Mouse (Mus musculus) spleen, postnatal 36 days (tissue): ENCODE results near the gene Ifnz.
A peak's percentile ranks its signal among the peaks of the same experiment; 100 is the strongest.
"Not testable (repeated sequence)": the region's sequence is repeated elsewhere in the genome, so short reads cannot be mapped to it uniquely, and the experiment has no call there.

Experiments
- DNase-seq, 2 experiments: peaks; one replicate each; pipeline ENCODE4 v3.0.0; 2022; ENCODE audit warnings: low spot score in 2 of 2, mixed read lengths in 1 of 2

Gene Ifnz

GRCm38 (mm10) chr4:88781831-88782230, at the start of gene Ifnz:
Gene Ifnz, plus strand, starts transcription at chr4:88782131.
- not testable (repeated sequence) for DNase-seq

DNA sequence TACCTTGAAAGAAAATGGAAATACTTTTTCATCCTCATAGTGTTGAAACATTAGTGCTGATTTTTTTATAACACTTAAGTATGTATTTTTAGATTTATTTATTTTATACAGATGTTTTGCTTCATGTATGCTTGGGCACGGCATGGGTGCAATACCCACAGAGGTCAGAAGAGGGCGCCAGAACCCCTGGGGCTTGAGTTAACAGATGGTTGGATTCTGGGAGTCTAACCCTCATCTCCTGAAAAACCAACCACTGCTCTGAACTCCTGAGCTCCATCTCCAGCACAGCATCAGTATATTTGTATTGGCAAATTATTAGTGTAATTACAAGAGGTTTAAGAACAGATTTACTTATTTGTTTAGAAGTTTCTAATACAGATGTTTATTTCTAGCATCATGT, 43.5 kb upstream of the Ifnz start:
- DNase-seq, result peak; percentile 21 to 44

DNA sequence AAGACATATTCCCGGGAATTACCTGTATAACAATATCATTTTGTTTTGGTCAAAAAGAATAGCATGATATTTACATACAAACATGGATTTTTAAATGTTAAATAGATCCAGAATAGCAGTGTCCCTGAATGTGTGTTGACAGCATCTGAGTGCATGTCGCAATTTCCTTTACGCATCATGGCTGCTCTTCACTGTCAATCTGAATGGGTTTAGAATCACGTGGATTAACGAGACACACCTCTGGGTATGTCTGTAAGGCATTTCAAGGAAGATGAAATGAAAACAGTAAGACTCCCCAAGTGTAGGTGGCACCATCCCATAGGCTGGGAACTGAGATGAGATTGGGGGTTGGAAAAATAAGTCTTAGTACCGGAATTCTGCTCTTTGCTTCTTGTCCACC, 42.9 kb upstream of the Ifnz start:
- DNase-seq, result no peak

- DNase-seq, result no peak
Measured at GRCm38 (mm10) chr4:88741426-88741825, 40.5 kb upstream of the Ifnz start.

DNA sequence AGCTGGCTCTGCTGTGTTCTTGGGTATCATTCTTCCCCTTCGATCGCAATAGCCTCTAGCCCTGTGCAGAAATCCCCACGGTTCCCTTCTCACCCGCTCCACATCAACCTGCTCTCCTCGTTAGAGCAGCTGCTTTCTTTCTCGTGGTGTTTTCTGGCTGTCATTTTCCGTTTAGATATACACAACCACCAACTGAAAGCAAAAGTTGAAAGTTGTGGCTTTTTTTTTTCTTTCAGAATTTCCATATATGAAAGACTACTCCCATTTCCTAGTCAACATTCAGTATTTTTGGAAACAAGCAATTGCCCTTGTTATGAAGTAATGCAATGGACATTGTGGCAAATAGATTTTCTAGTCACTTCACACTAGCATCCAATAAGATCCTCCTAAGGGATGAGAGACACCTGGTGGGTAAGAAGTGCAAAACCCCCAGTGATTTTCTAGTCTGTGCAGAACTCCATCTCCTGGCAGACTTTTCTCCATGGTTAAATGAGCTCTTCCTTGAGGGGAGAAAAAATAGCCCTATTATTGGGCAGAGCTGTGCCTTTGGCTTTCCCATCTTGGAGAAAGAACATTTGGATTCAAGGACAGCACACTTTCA, 39.1 kb upstream of the Ifnz start:
- DNase-seq, result no peak

- DNase-seq, result no peak
Measured at GRCm38 (mm10) chr4:88744207-88744606, 37.7 kb upstream of the Ifnz start.

DNA sequence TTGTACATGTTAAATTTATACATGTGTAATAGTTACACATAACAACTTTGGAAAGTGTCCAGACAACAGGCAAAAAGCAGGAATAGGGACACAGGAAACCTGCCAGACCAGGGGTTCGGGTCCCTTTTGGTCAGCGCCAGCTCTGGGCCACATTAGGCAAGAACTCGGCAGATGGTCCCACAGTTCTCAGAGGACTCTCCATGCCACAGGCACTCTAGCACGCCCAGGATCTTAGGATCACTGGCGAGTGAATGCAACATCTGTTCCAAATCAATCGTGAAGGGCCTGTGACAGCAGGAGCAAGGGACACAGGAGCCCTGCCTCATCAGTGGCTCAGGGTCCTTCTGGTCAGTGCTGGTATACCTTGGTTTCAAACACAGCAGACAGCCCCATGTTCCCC, 32.0 kb upstream of the Ifnz start:
- no peak for DNase-seq

DNA sequence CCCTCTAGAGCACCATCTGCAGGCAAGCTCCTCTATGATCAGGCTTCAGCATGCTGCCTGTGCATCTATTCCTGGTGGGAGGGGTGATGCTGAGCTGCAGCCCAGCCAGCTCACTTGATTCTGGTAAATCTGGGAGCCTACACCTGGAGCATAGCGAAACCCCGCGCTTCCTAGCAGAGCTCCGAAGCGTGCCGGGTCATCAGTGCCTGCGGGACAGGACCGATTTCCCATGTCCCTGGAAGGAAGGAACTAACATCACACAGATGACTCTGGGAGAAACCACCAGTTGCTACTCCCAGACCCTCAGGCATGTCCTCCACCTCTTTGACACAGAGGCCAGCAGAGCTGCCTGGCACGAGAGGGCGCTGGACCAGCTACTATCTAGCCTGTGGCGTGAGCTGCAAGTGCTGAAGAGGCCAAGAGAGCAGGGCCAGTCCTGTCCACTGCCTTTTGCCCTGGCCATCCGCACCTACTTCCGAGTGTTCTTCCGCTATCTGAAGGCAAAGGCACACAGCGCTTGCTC, 27.1 kb upstream of the Ifnz start, which contains the start of gene Gm13271:
TSS of gene Gm13271 (plus strand) at position 51 of the 523 bp plus-strand sequence.
- peak; percentile 67 for DNase-seq

GRCm38 (mm10) chr4:88756581-88757513, 25.1 kb upstream of the Ifnz start:
- DNase-seq, result not testable (repeated sequence)

- peak; percentile 82 to 84 for DNase-seq
Measured at GRCm38 (mm10) chr4:88757628-88758031, 24.3 kb upstream of the Ifnz start.

DNA sequence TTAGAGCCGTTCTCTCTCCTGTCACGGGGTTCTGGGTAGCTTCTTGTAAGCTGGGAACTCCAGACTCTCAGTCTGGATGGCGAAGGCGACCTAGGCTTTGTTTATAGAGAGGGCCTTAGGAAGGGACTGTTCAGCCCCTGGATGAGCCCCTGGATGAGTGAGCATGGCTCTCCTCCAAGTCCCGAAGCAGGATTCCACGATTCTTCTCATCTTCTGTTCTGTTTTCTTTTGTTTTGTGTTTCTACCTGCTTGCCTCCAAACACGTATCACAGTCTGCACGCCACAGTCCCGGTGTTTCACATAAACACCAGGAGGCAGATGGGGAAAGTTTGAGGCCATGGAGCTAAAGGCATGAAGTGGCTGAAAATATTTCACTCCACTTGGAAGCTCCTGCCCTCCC, 23.2 kb upstream of the Ifnz start:
- not testable (repeated sequence) for DNase-seq

DNA sequence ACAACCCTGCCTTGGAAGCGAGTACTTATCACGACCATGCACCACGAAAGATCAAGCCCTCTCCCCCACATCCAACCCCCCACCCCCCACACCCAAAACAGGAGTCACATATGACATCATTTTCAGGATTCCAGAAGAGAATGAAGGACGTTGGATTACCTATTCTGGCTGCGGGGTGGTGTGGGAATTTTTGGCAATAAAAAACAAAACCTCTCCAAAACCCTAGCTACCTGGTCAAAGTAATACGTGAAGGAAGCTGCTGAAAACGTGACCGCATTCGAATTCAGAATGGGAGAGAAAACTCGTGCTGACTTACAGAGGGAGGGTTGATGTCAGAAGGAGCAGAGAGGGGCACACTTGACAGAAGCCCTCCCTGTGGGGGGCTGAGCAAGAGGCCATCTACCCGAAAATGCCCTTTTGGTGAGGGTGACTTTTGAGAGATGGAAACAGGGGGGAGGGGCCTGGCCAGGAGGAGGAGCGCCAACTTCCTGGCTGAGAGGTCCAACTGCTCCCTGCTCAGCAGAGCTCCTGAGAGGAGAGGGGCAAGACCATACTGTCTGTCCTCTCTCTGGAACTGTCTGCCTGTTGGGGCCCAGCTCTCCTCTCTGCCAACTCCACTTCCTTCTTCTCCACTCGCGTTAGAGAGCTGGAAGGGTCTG, 22.2 kb upstream of the Ifnz start, which contains the start of gene Gm13283:
TSS of gene Gm13283 (plus strand) at position 510 of the 659 bp plus-strand sequence.
- DNase-seq, result peak; percentile 23 to 41

GRCm38 (mm10) chr4:88760431-88760830, 21.5 kb upstream of the Ifnz start:
- peak; percentile 55 to 61 for DNase-seq

- peak; percentile 69 to 73 for DNase-seq
Measured at GRCm38 (mm10) chr4:88761776-88762175, 20.2 kb upstream of the Ifnz start.

DNA sequence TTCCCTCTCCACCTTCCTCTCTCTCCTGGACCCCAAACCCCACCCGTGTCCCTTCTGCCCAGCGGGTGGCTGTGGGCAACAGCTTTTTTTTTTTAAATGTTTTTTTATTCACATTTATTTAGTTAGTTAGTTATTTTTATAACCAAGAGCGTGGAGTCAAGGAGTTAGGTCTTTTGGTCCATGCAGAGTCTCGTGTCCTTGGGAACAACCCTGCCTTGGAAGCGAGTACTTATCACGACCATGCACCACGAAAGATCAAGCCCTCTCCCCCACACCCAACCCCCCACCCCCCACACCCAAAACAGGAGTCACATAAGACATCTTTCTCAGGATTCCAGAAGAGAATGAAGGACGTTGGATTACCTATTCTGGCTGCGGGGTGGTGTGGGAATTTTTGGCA, 19.6 kb upstream of the Ifnz start:
- not testable (repeated sequence) for DNase-seq

GRCm38 (mm10) chr4:88763384-88764018, 18.4 kb upstream of the Ifnz start:
- peak; percentile 19 to 28 for DNase-seq

DNA sequence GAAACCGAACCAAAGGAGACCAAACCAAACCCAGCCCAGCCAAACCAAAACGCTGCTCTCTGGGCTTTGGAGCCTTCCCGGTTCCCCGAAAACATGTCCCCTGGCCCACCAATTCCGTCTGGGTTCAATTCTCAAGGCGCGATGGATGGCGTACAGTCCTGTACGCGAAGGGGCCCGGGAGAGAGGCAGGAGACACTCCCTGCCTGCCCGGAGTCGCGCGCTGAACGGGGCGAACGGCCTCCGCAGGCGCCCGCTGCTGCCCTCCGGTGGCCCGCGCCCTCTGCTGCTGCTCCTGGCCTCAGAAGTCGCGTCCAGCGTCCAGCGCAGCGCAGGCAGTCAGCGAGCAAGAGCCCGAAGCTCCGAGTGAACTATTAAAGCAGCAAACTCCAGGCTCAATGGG, 8.4 kb upstream of the Ifnz start, which contains the start of gene Gm13290:
TSS of gene Gm13290 (plus strand) at position 301 of the 400 bp plus-strand sequence.
- DNase-seq, result not testable (repeated sequence)

DNA sequence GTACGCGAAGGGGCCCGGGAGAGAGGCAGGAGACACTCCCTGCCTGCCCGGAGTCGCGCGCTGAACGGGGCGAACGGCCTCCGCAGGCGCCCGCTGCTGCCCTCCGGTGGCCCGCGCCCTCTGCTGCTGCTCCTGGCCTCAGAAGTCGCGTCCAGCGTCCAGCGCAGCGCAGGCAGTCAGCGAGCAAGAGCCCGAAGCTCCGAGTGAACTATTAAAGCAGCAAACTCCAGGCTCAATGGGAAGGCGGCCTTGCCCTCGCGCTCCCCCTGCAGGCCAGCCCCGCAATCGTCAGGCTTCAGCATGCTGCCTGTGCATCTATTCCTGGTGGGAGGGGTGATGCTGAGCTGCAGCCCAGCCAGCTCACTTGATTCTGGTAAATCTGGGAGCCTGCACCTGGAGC, 5.3 kb upstream of the Ifnz start, which contains the start of gene Gm13289:
TSS of gene Gm13289 (plus strand) at position 301 of the 400 bp plus-strand sequence.
- DNase-seq, result not testable (repeated sequence)

DNA sequence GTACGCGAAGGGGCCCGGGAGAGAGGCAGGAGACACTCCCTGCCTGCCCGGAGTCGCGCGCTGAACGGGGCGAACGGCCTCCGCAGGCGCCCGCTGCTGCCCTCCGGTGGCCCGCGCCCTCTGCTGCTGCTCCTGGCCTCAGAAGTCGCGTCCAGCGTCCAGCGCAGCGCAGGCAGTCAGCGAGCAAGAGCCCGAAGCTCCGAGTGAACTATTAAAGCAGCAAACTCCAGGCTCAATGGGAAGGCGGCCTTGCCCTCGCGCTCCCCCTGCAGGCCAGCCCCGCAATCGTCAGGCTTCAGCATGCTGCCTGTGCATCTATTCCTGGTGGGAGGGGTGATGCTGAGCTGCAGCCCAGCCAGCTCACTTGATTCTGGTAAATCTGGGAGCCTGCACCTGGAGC, 2.4 kb upstream of the Ifnz start, which contains the start of gene Gm13272:
TSS of gene Gm13272 (plus strand) at position 301 of the 400 bp plus-strand sequence.
- not testable (repeated sequence) for DNase-seq

GRCm38 (mm10) chr4:88780320-88780719, 1.6 kb upstream of the Ifnz start:
- not testable (repeated sequence) for DNase-seq

DNA sequence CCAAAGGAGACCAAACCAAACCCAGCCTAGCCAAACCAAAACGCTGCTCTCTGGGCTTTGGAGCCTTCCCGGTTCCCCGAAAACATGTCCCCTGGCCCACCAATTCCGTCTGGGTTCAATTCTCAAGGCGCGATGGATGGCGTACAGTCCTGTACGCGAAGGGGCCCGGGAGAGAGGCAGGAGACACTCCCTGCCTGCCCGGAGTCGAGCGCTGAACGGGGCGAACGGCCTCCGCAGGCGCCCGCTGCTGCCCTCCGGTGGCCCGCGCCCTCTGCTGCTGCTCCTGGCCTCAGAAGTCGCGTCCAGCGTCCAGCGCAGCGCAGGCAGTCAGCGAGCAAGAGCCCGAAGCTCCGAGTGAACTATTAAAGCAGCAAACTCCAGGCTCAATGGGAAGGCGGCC, 404 bp downstream of the Ifnz start:
- DNase-seq, result not testable (repeated sequence)
